Mouse (Mus musculus): ENCODE measurements at regions not wholly inside any gene's neighbourhood (a gene's known extent, or its start where the extent isn't known, plus 50 kb on each side); places are given as distances from the start of the nearest gene placed in this dataset.
"Not testable (repeated sequence)": the region's sequence is repeated elsewhere in the genome, so short reads cannot be mapped to it uniquely, and the experiment has no call there.

DNA sequence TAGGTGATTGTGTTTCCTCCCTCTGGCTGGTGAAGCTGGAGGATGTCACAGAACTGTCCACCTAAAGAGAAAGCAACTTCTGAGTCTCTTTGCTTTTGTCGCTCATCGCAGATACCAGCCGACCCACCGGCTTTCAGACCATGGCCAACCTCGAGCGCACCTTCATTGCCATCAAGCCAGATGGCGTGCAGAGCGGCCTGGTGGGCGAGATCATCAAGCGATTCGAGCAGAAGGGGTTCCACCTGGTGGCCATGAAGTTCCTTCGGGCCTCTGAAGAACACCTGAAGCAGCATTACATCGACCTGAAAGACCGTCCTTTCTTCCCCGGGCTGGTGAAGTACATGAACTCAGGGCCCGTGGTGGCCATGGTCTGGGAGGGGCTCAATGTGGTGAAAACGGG lies 131.7 kb downstream of the Nuak1 start:
- not testable (repeated sequence) for H3K36me3 ChIP-seq (ENCODE audit: control insufficient read depth, insufficient read depth, low read length); ATAC-seq (ENCODE audit: insufficient number of reproducible peaks, insufficient read depth, low FRiP score, low read depth); H3K4me2 ChIP-seq (ENCODE audit: low read length); H3K4me1 ChIP-seq (ENCODE audit: control insufficient read depth in 2 of 2, insufficient read depth in 2 of 2, low read length in 2 of 2); H3K4me3 ChIP-seq (ENCODE audit: control insufficient read depth in 1 of 2, insufficient read depth in 1 of 2, low read depth in 1 of 2, low read length in 2 of 2); H3K9me3 ChIP-seq (ENCODE audit: control insufficient read depth, low read length); H3K27ac ChIP-seq (replicated peaks in 1 of 2; ENCODE audit: control insufficient read depth in 1 of 2, insufficient read depth in 1 of 2, low read depth in 2 of 2, low read length in 2 of 2); H3K27me3 ChIP-seq (ENCODE audit: control insufficient read depth, insufficient read depth, low read length); H3K9ac ChIP-seq (ENCODE audit: low read length)
- WGBS, result 88% methylated on average over 17 of the region's 17 CpGs

DNA sequence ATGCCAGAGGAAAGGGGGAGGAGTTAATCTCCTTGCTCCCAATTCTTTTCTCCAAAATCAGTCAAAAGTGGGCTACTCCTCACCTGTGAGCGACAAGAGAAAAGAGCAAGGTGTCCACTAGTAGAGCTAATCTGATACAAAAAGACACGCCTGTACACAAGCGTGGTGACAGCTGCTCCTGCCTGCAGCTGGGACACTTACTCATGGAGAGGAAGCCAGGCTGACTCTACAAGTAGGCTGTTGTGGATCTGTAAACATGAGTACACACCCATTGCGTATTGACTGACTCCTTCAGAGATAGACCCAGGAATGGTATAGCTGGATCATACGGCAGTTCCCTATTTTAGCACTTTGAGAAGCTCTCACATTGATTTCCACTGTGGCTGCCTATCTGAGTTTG lies 129.7 kb downstream of the Nuak1 start:
- ATAC-seq (ENCODE audit: insufficient number of reproducible peaks, insufficient read depth, low FRiP score, low read depth), result no peak

DNA sequence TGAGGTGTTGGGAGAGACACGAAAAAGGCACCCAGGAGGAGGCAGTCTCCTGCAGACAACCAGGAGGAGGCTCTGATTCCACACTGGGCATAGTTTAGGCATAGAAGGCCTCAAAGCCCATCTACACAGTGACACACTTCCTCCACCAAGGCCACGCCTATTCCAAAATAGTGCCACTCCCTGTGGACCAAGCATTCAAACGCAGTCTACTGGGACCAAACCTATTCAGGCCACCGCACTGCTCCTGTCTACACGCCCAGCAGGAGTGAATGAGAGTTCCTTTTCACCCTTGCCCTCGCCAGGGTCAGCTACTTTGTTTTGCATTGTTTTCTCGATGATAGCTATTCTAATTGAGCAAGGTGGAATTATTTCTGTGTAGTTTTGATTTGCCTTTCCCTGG lies 127.7 kb downstream of the Nuak1 start:
- Histone ChIP-seq H3K27me3 (ENCODE audit: control insufficient read depth, insufficient read depth, low read length) (no peaks in the 10 kb centered on the region), H3K4me3 (ENCODE audit: control insufficient read depth in 1 of 2, insufficient read depth in 1 of 2, low read depth in 1 of 2, low read length in 2 of 2) (no peak overlapping the region), H3K9me3 (ENCODE audit: control insufficient read depth, low read length) (no peaks in the 10 kb centered on the region), H3K4me1 (ENCODE audit: control insufficient read depth in 2 of 2, insufficient read depth in 2 of 2, low read length in 2 of 2) (no peaks in the 10 kb centered on the region; a peak in 1 of 4 replicates), H3K36me3 (ENCODE audit: control insufficient read depth, insufficient read depth, low read length) (no peaks in the 10 kb centered on the region), H3K27ac (replicated peaks in 1 of 2; ENCODE audit: control insufficient read depth in 1 of 2, insufficient read depth in 1 of 2, low read depth in 2 of 2, low read length in 2 of 2) (no peak overlapping the region), H3K4me2 (ENCODE audit: low read length) (no peak overlapping the region), H3K9ac (ENCODE audit: low read length) (no peak overlapping the region)
- no peak for ATAC-seq (ENCODE audit: insufficient number of reproducible peaks, insufficient read depth, low FRiP score, low read depth)
- 76% methylated on average over 7 of the region's 7 CpGs for WGBS

More for the DNA sequence above, 129.7 kb downstream of the Nuak1 start:
- 80% methylated on average over 5 of the region's 5 CpGs for WGBS
- Histone ChIP-seq H3K4me1 (ENCODE audit: control insufficient read depth in 2 of 2, insufficient read depth in 2 of 2, low read length in 2 of 2) (no peaks in the 10 kb centered on the region; a peak in 1 of 4 replicates), H3K9ac (ENCODE audit: low read length) (no peak overlapping the region), H3K36me3 (ENCODE audit: control insufficient read depth, insufficient read depth, low read length) (no peaks in the 10 kb centered on the region), H3K27ac (replicated peaks in 1 of 2; ENCODE audit: control insufficient read depth in 1 of 2, insufficient read depth in 1 of 2, low read depth in 2 of 2, low read length in 2 of 2) (no peak overlapping the region), H3K9me3 (ENCODE audit: control insufficient read depth, low read length) (no peaks in the 10 kb centered on the region), H3K4me3 (ENCODE audit: control insufficient read depth in 1 of 2, insufficient read depth in 1 of 2, low read depth in 1 of 2, low read length in 2 of 2) (no peak overlapping the region), H3K4me2 (ENCODE audit: low read length) (no peak overlapping the region), H3K27me3 (ENCODE audit: control insufficient read depth, insufficient read depth, low read length) (no peaks in the 10 kb centered on the region)

DNA sequence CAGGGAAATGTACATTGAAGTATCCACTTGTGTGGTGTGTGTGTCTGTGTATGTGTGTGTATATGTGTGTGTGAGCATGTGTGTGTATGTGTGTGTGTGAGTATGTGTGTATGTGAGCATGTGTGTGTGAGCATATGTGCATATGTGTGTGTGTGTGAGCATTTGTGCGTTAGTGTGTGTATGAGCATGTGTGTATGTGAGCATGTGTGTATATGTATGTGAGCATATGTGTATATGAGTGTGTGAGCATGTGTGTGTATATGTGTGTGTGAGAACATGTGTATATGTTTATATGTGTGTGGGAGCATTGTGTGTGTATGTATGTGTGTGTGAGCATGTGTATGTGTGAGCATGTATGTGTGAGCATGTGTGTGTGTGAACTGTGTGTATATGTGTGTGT lies 123.5 kb downstream of the Nuak1 start:
- no peaks in the 10 kb centered on the region for H3K36me3 ChIP-seq (ENCODE audit: control insufficient read depth, insufficient read depth, low read length)
- no peaks in the 10 kb centered on the region for H3K27me3 ChIP-seq (ENCODE audit: control insufficient read depth, insufficient read depth, low read length)
- H3K4me2 ChIP-seq (ENCODE audit: low read length), result no peak overlapping the region
- H3K27ac ChIP-seq (replicated peaks in 1 of 2; ENCODE audit: control insufficient read depth in 1 of 2, insufficient read depth in 1 of 2, low read depth in 2 of 2, low read length in 2 of 2), result no peak overlapping the region
- 100% methylated on average over 1 of the region's 1 CpGs for WGBS
- H3K4me3 ChIP-seq (ENCODE audit: control insufficient read depth in 1 of 2, insufficient read depth in 1 of 2, low read depth in 1 of 2, low read length in 2 of 2), result no peak overlapping the region
- no peak overlapping the region for H3K9ac ChIP-seq (ENCODE audit: low read length)
- H3K4me1 ChIP-seq (ENCODE audit: control insufficient read depth in 2 of 2, insufficient read depth in 2 of 2, low read length in 2 of 2), result no peaks in the 10 kb centered on the region; a peak in 1 of 4 replicates
- H3K9me3 ChIP-seq (ENCODE audit: control insufficient read depth, low read length), result no peaks in the 10 kb centered on the region
- ATAC-seq (ENCODE audit: insufficient number of reproducible peaks, insufficient read depth, low FRiP score, low read depth), result no peak

DNA sequence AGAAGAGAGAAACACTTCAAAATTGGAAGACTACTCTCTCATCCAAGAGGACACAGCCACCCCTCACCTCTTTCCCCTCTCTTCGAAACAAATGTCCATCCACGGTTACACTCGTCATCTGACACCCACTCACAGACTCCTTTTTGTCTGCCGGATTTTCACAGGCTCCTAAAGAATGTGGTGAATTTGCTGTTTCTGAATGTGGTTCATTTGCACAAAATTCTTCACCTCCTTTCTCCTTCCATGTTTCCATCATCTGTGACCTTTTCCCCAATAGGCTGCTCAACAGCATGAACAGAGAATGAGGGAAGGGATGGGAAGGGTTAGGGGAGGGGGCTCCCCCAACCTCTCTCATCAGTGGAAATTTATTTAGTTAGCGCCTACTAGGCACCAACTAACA lies 122.4 kb downstream of the Nuak1 start:
- ATAC-seq (ENCODE audit: insufficient number of reproducible peaks, insufficient read depth, low FRiP score, low read depth), result no peak
- no peaks in the 10 kb centered on the region for H3K36me3 ChIP-seq (ENCODE audit: control insufficient read depth, insufficient read depth, low read length)
- 54% methylated on average over 5 of the region's 5 CpGs for WGBS

More for the DNA sequence above, 122.4 kb downstream of the Nuak1 start:
- Histone ChIP-seq H3K4me2 (ENCODE audit: low read length) (no peak overlapping the region), H3K9ac (ENCODE audit: low read length) (no peak overlapping the region), H3K4me1 (ENCODE audit: control insufficient read depth in 2 of 2, insufficient read depth in 2 of 2, low read length in 2 of 2) (no peaks in the 10 kb centered on the region; a peak in 1 of 4 replicates), H3K9me3 (ENCODE audit: control insufficient read depth, low read length) (no peaks in the 10 kb centered on the region), H3K4me3 (ENCODE audit: control insufficient read depth in 1 of 2, insufficient read depth in 1 of 2, low read depth in 1 of 2, low read length in 2 of 2) (no peak overlapping the region), H3K27ac (replicated peaks in 1 of 2; ENCODE audit: control insufficient read depth in 1 of 2, insufficient read depth in 1 of 2, low read depth in 2 of 2, low read length in 2 of 2) (no peak overlapping the region), H3K27me3 (ENCODE audit: control insufficient read depth, insufficient read depth, low read length) (no peaks in the 10 kb centered on the region)
